Mouse (Mus musculus): ENCODE data around the gene Cgnl1. TPM values are rescaled to one million over a fixed set of nuclear protein-coding genes. Genes with fewer than 3 reads are reported as not detected.

Cgnl1 gene
- polyA plus RNA-seq, 1 experiment from 2014 or later: 9.8 TPM

DNA sequence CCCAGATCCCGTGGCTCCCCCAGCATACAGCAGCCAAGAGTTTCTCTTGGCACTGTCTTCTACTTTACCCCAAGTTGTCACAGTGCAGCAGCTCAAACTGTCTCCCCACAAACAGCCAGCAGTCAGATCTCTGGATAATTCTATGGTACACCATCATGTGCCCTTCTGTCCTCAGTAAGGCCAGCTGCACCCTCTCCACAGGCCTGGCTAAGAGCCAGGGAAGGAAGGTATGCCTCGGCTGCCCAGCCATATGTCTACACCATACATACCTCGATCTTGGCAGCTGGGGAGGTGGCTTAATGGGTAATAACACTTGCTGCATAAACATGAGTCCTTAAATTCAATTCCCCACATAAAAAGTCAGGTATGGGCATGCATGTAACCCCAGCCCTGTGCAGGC lies 4.9 kb upstream of the Cgnl1 start:
- 64% methylated on average over 3 of the region's 3 CpGs for WGBS

GRCm38 (mm10) chr9:71773563-71773962 lies 2.2 kb upstream of the Cgnl1 start:
- Histone ChIP-seq H3K4me1 (replicated peaks; ENCODE audit: control insufficient read depth, insufficient read depth, low read length) (peaks cover 9% of the 10 kb centered on the region; the same call in 1 of the 2 replicates), H3K36me3 (ENCODE audit: control insufficient read depth, insufficient read depth, low read length) (no peaks in the 10 kb centered on the region), H3K27me3 (replicated peaks; ENCODE audit: control insufficient read depth, insufficient read depth, low read length) (no peaks in the 10 kb centered on the region), H3K9me3 (ENCODE audit: control insufficient read depth, low read length) (peaks cover 8% of the 10 kb centered on the region), H3K27ac (ENCODE audit: low read depth) (no peak overlapping the region), H3K9ac (ENCODE audit: low read length) (no peak overlapping the region), H3K4me2 (ENCODE audit: low read length) (no peak overlapping the region), H3K4me3 (ENCODE audit: low read depth, low read length) (no peak overlapping the region)
- DNase-seq (ENCODE audit: low spot score) (no peak), ATAC-seq (replicated peaks; ENCODE audit: low FRiP score, low TSS enrichment, low read depth) (no peak)
- 61% methylated on average over 9 of the region's 9 CpGs for WGBS

More for the DNA sequence above, 4.9 kb upstream of the Cgnl1 start:
- Histone ChIP-seq H3K9me3 (ENCODE audit: control insufficient read depth, low read length) (peaks cover 8% of the 10 kb centered on the region), H3K36me3 (ENCODE audit: control insufficient read depth, insufficient read depth, low read length) (no peaks in the 10 kb centered on the region), H3K27ac (ENCODE audit: low read depth) (no peak overlapping the region), H3K9ac (ENCODE audit: low read length) (no peak overlapping the region), H3K27me3 (replicated peaks; ENCODE audit: control insufficient read depth, insufficient read depth, low read length) (no peaks in the 10 kb centered on the region), H3K4me3 (ENCODE audit: low read depth, low read length) (no peak overlapping the region), H3K4me2 (ENCODE audit: low read length) (no peak overlapping the region), H3K4me1 (replicated peaks; ENCODE audit: control insufficient read depth, insufficient read depth, low read length) (no peaks in the 10 kb centered on the region)
- ATAC-seq (replicated peaks; ENCODE audit: low FRiP score, low TSS enrichment, low read depth) (no peak), DNase-seq (ENCODE audit: low spot score) (no peak)

DNA sequence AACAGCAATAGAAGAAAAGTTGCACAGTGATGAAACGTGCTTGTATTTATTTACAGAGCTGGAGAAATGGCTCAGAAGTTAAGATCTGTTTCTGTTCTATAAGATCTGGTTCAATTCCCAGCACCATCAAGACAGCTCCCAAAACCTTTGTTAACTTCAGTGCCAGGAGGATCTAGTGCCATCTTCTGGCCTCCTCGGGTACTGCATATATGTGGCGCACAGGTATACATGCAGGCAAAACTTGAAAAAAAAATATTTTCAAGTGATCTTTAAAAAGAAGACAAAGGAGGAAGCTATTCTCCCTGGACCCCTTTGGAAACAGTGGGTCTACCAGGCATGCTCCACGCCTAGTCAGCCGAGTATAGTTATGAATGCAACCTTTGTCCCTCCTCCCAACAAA lies 936 bp upstream of the Cgnl1 start:
- Histone ChIP-seq H3K4me2 (ENCODE audit: low read length) (no peak overlapping the region), H3K4me3 (ENCODE audit: low read depth, low read length) (no peak overlapping the region), H3K9ac (ENCODE audit: low read length) (no peak overlapping the region), H3K27me3 (replicated peaks; ENCODE audit: control insufficient read depth, insufficient read depth, low read length) (no peaks in the 10 kb centered on the region), H3K36me3 (ENCODE audit: control insufficient read depth, insufficient read depth, low read length) (no peaks in the 10 kb centered on the region), H3K27ac (ENCODE audit: low read depth) (no peak overlapping the region), H3K9me3 (ENCODE audit: control insufficient read depth, low read length) (peaks cover 7% of the 10 kb centered on the region), H3K4me1 (replicated peaks; ENCODE audit: control insufficient read depth, insufficient read depth, low read length) (peaks cover 9% of the 10 kb centered on the region; the same call in 1 of the 2 replicates)
- WGBS: 75% methylated on average over 5 of the region's 5 CpGs
- ATAC-seq (replicated peaks; ENCODE audit: low FRiP score, low TSS enrichment, low read depth): no peak
- peak; percentile 83 for DNase-seq (ENCODE audit: low spot score)

DNA sequence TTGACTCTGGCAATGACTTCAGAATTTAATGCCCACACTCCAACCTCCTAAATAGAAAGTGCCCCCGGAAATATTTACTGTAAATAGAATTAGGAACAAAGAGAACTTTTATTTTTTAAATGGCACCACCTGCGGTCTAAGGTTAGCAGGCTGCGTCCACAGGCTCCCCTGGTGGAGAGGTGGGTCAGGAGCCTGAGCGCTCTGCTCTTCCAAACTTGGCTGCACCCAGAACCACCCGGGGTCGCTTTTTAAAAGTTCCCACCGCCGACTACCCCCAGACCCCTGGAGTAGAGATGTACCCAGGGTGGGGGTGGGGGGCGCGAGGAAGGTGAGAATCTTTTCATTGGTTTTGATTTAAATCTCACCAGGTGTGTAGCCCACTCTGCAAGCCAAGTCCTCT lies 918 bp downstream of the Cgnl1 start:
- ATAC-seq (replicated peaks; ENCODE audit: low FRiP score, low TSS enrichment, low read depth): no peak
- 3% methylated on average over 10 of the region's 10 CpGs for WGBS
- Histone ChIP-seq H3K4me2 (ENCODE audit: low read length) (peak overlapping the region; percentile 73), H3K9ac (ENCODE audit: low read length) (peak overlapping the region; percentile 66), H3K4me1 (replicated peaks; ENCODE audit: control insufficient read depth, insufficient read depth, low read length) (peaks cover 9% of the 10 kb centered on the region; the same call in 1 of the 2 replicates), H3K27ac (ENCODE audit: low read depth) (no peak overlapping the region), H3K9me3 (ENCODE audit: control insufficient read depth, low read length) (peaks cover 3% of the 10 kb centered on the region; the same call in 1 of the 2 replicates), H3K4me3 (ENCODE audit: low read depth, low read length) (peak overlapping the region; percentile 66), H3K36me3 (ENCODE audit: control insufficient read depth, insufficient read depth, low read length) (no peaks in the 10 kb centered on the region), H3K27me3 (replicated peaks; ENCODE audit: control insufficient read depth, insufficient read depth, low read length) (no peaks in the 10 kb centered on the region)
- no peak for DNase-seq (ENCODE audit: low spot score)

DNA sequence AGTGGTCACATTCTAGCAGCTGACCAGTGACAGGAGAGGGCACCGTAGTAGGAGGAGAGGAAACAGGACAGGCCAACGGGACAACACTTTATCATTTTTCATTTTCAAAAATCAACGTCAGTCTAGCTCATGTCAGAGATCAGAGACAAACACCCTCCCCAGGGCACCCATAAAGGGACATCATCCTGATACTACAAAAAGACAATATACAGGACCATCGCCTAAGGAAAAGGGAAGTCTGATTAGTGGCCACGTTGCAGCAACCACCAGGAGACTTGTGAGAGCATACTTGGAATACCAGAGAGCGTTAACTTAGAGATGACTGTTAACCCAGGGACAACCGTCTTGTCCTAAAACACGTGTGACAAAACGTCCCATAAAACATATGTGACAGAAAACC lies 1.7 kb downstream of the Cgnl1 start:
- Histone ChIP-seq H3K27me3 (replicated peaks; ENCODE audit: control insufficient read depth, insufficient read depth, low read length) (no peaks in the 10 kb centered on the region), H3K9me3 (ENCODE audit: control insufficient read depth, low read length) (peaks cover 3% of the 10 kb centered on the region; the same call in 1 of the 2 replicates), H3K4me2 (ENCODE audit: low read length) (peak overlapping the region; percentile 73), H3K36me3 (ENCODE audit: control insufficient read depth, insufficient read depth, low read length) (no peaks in the 10 kb centered on the region), H3K4me1 (replicated peaks; ENCODE audit: control insufficient read depth, insufficient read depth, low read length) (peaks cover 9% of the 10 kb centered on the region; the same call in 1 of the 2 replicates), H3K9ac (ENCODE audit: low read length) (no peak overlapping the region), H3K4me3 (ENCODE audit: low read depth, low read length) (peak overlapping the region; percentile 66), H3K27ac (ENCODE audit: low read depth) (no peak overlapping the region)
- DNase-seq (ENCODE audit: low spot score) (no peak), ATAC-seq (replicated peaks; ENCODE audit: low FRiP score, low TSS enrichment, low read depth) (no peak)
- 24% methylated on average over 9 of the region's 9 CpGs for WGBS

DNA sequence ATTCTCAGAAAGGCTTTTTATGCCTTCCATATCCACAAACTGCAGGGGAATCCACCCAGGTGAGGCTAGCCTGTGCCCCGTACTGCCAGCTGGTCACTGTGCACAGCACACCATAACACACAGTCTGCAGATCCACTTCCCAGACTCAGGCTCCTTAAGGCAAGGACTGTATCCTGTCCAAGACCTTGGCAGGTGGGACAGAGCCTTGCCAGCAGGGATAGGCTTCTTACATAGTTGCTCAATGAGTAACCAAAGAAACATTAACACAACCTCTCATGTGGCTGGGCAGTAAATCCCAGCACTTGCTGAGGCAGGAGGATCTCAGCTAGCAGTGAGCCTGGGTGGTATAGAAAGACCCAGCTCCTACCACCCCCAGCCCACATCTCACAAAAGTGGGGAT lies 3.3 kb downstream of the Cgnl1 start:
- peaks cover 15% of the 10 kb centered on the region for H3K4me1 ChIP-seq (replicated peaks; ENCODE audit: control insufficient read depth, insufficient read depth, low read length)
- no peak overlapping the region for H3K4me3 ChIP-seq (ENCODE audit: low read depth, low read length)
- H3K27ac ChIP-seq (ENCODE audit: low read depth): no peak overlapping the region
- WGBS: 76% methylated on average over 1 of the region's 1 CpGs
- ATAC-seq (replicated peaks; ENCODE audit: low FRiP score, low TSS enrichment, low read depth) (no peak), DNase-seq (ENCODE audit: low spot score) (no peak)
- no peaks in the 10 kb centered on the region for H3K27me3 ChIP-seq (replicated peaks; ENCODE audit: control insufficient read depth, insufficient read depth, low read length)
- no peak overlapping the region for H3K9ac ChIP-seq (ENCODE audit: low read length)
- no peak overlapping the region for H3K4me2 ChIP-seq (ENCODE audit: low read length)
- H3K9me3 ChIP-seq (ENCODE audit: control insufficient read depth, low read length): peaks cover 3% of the 10 kb centered on the region; the same call in 1 of the 2 replicates
- no peaks in the 10 kb centered on the region for H3K36me3 ChIP-seq (ENCODE audit: control insufficient read depth, insufficient read depth, low read length)

DNA sequence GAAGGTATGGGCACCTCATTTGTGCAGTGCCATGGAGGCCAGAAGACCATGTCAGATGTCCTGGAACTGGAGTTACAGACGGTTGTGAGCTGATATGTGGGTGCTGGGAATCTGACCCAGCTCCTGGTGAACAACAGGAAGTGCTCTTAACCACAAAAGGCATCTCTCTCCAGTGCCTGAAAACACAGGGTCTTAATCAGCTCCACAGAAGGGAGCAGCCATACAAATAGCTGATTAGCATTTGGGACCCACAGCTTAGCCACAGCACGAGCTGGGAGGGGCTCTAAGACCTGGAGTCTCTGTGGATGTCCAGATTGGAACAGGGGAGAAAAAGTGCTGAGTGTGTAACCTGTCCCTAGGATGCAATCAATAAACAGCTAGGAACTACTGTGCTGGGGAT lies 4.5 kb downstream of the Cgnl1 start:
- Histone ChIP-seq H3K9me3 (ENCODE audit: control insufficient read depth, low read length) (no peaks in the 10 kb centered on the region), H3K4me2 (ENCODE audit: low read length) (no peak overlapping the region), H3K36me3 (ENCODE audit: control insufficient read depth, insufficient read depth, low read length) (no peaks in the 10 kb centered on the region), H3K4me3 (ENCODE audit: low read depth, low read length) (no peak overlapping the region), H3K27ac (ENCODE audit: low read depth) (no peak overlapping the region), H3K4me1 (replicated peaks; ENCODE audit: control insufficient read depth, insufficient read depth, low read length) (peaks cover 15% of the 10 kb centered on the region), H3K27me3 (replicated peaks; ENCODE audit: control insufficient read depth, insufficient read depth, low read length) (no peaks in the 10 kb centered on the region), H3K9ac (ENCODE audit: low read length) (no peak overlapping the region)
- DNase-seq (ENCODE audit: low spot score): no peak
- 68% methylated on average over 2 of the region's 2 CpGs for WGBS
- no peak for ATAC-seq (replicated peaks; ENCODE audit: low FRiP score, low TSS enrichment, low read depth)

DNA sequence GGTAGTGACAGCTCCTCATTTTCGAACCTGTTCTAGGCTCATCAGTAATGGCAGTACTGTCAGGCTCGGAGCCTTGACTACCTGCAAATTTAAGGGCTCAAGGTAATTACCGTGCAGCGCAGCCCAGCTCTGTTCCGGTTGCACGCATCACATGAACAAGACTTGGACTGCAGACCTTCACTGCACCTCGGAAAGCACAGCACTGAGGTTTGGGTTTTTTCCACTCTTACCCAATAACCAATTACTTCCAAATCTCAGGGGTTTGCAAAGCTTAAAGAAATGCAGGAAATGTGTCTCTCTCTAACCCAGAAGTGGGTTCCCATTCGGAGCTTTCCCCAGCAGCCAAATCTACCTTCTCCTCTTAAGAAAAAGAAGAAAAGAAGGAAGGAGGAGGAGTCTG lies 5.1 kb downstream of the Cgnl1 start:
- 73% methylated on average over 8 of the region's 8 CpGs for WGBS
- H3K4me1 ChIP-seq (replicated peaks; ENCODE audit: control insufficient read depth, insufficient read depth, low read length): peaks cover 15% of the 10 kb centered on the region
- ATAC-seq (replicated peaks; ENCODE audit: low FRiP score, low TSS enrichment, low read depth): no peak

GRCm38 (mm10) chr9:71764551-71764950 lies 6.9 kb downstream of the Cgnl1 start:
- Histone ChIP-seq H3K36me3 (ENCODE audit: control insufficient read depth, insufficient read depth, low read length) (no peaks in the 10 kb centered on the region), H3K4me3 (ENCODE audit: low read depth, low read length) (no peak overlapping the region), H3K4me1 (replicated peaks; ENCODE audit: control insufficient read depth, insufficient read depth, low read length) (peaks cover 25% of the 10 kb centered on the region), H3K27me3 (replicated peaks; ENCODE audit: control insufficient read depth, insufficient read depth, low read length) (no peaks in the 10 kb centered on the region), H3K9ac (ENCODE audit: low read length) (no peak overlapping the region), H3K9me3 (ENCODE audit: control insufficient read depth, low read length) (no peaks in the 10 kb centered on the region), H3K4me2 (ENCODE audit: low read length) (no peak overlapping the region), H3K27ac (ENCODE audit: low read depth) (no peak overlapping the region)
- ATAC-seq (replicated peaks; ENCODE audit: low FRiP score, low TSS enrichment, low read depth) (no peak), DNase-seq (ENCODE audit: low spot score) (no peak)
- WGBS: 64% methylated on average over 11 of the region's 11 CpGs

More for the DNA sequence above, 5.1 kb downstream of the Cgnl1 start:
- Histone ChIP-seq H3K27ac (ENCODE audit: low read depth) (no peak overlapping the region), H3K9me3 (ENCODE audit: control insufficient read depth, low read length) (no peaks in the 10 kb centered on the region), H3K9ac (ENCODE audit: low read length) (no peak overlapping the region), H3K4me3 (ENCODE audit: low read depth, low read length) (no peak overlapping the region), H3K36me3 (ENCODE audit: control insufficient read depth, insufficient read depth, low read length) (no peaks in the 10 kb centered on the region), H3K4me2 (ENCODE audit: low read length) (no peak overlapping the region), H3K27me3 (replicated peaks; ENCODE audit: control insufficient read depth, insufficient read depth, low read length) (no peaks in the 10 kb centered on the region)
- DNase-seq (ENCODE audit: low spot score): no peak

Data from intestine, embryonic 14.5 days (tissue).